Mouse (Mus musculus) gastrocnemius, postnatal 36 days (tissue): ENCODE data around the gene Smarca4. TPM values are rescaled to one million over a fixed set of nuclear protein-coding genes. Genes with fewer than 3 reads are reported as not detected.
A peak's percentile ranks its signal among the peaks of the same experiment; 100 is the strongest.

Source experiments
- DNase-seq, 2 experiments: peaks; one replicate each; pipeline ENCODE4 v3.0.0; 2022
- intact Hi-C: fragments of 180-260 bp; cut with DNase I; formaldehyde crosslinking; loops from one replicate; pipeline ENCODE4 v1.15.1; 2025
- total RNA-seq, 2 experiments: library from RNA; stranded (reverse); gene quantifications; 2 replicates each; pipeline ENCODE4 v1.2.3; 2021

Gene Smarca4
- total RNA-seq, 2 experiments from 2014 or later, result 38.6 to 40.3 TPM

- intact Hi-C loops, result loop anchor here (2.0 to 5.0 kb wide), 3 partner anchors 31 to 272 kb away; no protein-coding TSS in a partner anchor
- no peak for DNase-seq
These were observed 15.8 kb upstream of the Smarca4 start for GRCm38 (mm10) chr9:21600186-21600585.

DNA sequence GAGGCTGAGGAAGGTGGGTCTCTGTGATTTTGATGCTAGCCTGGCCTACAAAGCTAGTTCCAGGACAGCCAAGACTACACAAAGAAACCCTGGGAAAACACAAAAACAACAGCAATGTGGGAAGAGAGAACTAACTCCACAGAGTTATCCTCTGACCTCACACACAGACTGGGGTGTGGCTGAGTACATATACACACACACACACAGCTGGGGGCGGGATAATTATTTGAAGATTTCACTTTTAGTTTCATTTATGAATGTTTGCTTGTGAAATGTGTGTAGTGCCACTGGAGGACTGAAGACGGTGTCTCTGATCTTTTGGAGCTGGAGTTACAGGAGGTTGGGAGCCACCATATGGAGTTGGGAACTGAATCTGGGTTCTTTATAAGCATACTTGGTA lies 14.9 kb upstream of the Smarca4 start:
- intact Hi-C loops, result loop anchor here (2.0 to 5.0 kb wide), 3 partner anchors 30 to 271 kb away; no protein-coding TSS in a partner anchor

DNA sequence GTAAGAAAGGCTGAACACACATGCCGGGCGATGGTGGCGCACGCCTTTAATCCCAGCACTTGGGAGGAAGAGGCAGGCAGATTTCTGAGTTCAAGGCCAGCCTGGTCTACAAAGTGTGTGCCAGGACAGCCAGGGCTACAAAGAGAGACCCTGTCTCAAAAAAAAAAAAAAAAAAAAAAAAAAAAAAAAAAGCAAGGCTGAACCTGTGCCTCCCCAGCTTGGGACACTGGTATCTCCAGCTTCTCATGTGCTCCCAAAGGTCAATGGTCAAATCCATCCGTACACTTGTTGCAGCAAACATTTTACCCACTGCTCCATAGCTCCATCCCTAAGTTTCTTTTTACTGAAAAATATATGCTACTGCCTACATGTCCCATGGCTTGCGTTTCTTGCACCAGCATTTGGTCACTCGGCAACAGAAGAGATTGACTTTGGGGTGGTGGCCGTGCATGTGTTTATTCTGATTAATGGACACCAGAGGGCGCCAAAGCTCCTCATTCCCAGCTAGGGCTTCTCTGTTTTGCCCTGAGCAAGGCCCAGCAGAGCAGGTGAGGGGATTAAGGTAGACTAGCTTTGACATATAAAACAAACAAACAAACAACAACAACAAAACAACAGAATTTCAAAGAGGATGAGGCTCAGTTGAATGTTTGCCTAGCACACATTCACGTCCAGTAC lies 14.1 kb upstream of the Smarca4 start:
- intact Hi-C loops, result loop anchor here (2.0 to 5.0 kb wide), 3 partner anchors 29 to 270 kb away; no protein-coding TSS in a partner anchor
- peak in 1 of 2 experiments; percentile 47 for DNase-seq

More for the DNA sequence above, 14.9 kb upstream of the Smarca4 start:
- no peak for DNase-seq

GRCm38 (mm10) chr9:21604119-21604518 lies 11.8 kb upstream of the Smarca4 start:
- no peak for DNase-seq
- intact Hi-C loops, result loop anchor here (5.0 kb wide), 2 partner anchors 198 to 268 kb away; no protein-coding TSS in a partner anchor

DNA sequence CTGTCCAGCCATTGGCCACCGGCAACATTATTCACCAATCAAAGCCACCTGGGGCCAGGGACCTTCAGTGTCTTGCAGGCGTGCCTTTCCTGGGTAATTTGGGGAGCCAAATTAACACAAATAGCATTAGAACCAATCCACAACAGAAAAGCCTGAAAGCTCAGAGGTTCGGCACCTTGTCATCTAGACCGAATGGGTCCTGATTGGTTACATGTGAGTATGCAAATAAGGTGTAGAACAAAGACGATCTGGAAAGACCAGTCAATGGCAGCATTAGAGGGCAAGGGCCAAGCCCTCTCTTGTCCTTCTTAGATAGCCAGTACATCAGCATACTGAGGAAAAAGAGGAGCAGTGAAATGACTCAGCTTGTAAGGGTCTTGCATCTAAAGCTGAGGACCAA lies 10.1 kb upstream of the Smarca4 start:
- no peak for DNase-seq
- intact Hi-C loops, result no loop called here

DNA sequence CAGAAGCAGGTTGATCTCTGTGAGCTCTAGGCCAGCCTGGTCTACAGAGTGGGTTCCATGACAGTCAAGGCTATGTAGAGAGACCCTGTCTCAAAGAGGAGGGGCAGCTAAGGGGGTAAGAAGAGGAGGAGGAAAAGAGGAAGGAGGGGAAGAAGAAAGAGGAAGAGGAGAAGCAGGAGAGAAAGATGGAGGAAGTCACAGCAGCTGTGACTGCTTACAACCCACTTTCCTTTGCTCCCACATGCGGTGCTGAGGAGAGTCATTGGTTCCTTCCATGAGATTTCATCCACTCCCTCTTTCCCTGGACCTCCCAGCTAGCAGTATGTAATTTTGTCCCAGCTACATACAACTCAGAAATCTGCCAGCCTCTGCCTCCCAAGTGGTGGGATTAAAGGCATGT lies 9.3 kb upstream of the Smarca4 start:
- intact Hi-C loops, result no loop called here
- no peak for DNase-seq

- no peak for DNase-seq
- intact Hi-C loops, result no loop called here
These were observed 6.1 kb upstream of the Smarca4 start for GRCm38 (mm10) chr9:21609861-21610260.

GRCm38 (mm10) chr9:21614864-21615616 lies 929 bp upstream of the Smarca4 start:
- intact Hi-C loops, result no loop called here
- DNase-seq, result no peak

- DNase-seq, result peak; percentile 86 to 87
- intact Hi-C loops, result no loop called here
These were observed 338 bp downstream of the Smarca4 start for GRCm38 (mm10) chr9:21616232-21616781.

DNA sequence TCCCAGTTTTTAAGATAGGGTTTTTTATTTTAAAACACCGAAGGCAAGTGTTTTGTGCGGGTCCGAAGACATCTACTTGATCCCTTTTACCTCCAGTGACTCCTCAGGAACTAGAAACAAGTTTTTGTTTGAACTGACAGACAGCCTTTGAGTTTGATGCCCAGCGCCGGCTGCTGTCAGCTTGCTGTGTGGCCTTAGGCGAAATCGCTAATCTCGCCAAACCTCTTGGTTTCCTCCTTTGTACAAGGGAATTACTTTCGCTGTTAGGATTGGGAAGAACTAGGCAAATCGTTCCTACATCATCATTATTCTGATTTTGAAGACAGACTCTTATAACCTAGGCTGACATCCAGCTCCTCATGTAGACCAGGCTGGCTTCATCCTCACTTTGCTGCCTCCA lies 1.1 kb downstream of the Smarca4 start:
- intact Hi-C loops, result no loop called here
- no peak for DNase-seq

- DNase-seq, result no peak
- intact Hi-C loops, result no loop called here
These were observed 4.3 kb downstream of the Smarca4 start for GRCm38 (mm10) chr9:21620229-21620628.

- intact Hi-C loops, result no loop called here
- DNase-seq, result no peak
These were observed 6.7 kb downstream of the Smarca4 start for GRCm38 (mm10) chr9:21622676-21623075.

DNA sequence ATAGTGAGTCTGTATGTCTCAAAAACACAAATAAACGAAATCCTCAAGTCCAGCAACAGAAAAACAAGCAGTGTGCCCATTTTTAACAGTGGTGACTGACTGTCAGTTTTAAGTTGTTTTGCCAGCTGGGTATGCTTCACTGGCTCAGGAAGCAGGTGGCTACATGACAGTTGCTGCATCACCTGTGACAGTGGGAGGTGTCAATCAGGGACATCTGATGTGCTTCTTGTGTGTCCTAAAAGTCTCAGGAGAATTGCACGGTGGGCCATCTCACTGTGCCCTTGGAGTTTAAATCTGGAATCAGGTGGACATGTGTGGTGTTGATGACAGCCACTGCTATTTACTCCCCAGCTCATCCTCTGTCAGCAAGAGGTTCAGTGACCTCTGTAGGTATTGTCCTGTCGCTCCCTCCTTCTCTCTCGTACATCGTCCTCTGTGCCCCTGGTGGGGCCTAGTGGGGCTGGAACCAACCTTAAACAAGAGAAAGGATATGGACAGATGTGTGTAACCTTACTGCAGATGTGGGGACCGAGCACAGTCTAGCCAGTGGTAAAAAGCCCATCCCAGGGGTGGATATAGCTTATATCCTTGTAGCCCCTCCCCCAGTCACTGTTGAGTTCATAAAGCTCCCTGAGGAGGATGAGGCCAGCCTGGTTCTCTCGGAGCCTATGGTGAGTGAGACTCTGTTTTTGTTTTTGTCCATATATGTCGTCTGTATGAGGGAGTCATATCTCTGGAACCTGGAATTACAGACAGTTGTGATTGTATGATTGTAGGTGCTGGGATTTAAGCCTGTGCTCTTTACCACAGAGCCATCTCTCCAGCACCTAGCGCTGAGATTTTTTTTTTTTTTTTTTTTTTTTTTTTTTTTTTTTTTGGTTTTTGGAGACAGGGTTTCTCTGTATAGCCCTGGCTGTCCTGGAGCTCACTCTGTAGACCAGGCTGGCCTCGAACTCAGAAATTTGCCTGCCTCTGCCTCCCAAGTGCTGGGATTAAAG lies 9.7 kb downstream of the Smarca4 start:
- DNase-seq, result no peak
- intact Hi-C loops, result no loop called here

DNA sequence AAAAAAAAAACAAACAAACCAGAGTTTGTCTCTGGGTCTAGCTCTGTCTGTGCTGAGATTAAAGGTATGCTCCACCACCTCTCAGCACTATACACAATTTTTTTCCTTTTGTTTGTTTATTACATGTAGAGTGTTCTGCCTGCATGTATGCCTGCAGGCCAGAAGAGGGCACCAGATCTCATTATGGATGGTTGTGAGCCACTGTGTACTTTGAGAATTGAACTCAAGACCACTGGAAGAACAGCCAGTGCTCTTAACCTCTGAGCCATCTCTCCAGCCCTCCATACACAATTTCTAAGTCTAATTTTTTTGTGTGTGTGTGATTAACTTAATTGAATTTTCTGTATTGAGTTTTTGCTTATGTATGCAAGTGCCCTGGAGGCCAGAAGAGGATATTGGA lies 10.6 kb downstream of the Smarca4 start:
- intact Hi-C loops, result no loop called here
- DNase-seq, result no peak

GRCm38 (mm10) chr9:21627145-21627795 lies 11.3 kb downstream of the Smarca4 start:
- intact Hi-C loops, result no loop called here
- no peak for DNase-seq

- no peak for DNase-seq
- intact Hi-C loops, result loop anchor here (2.0 kb wide), 1 partner anchor 30 kb away; no protein-coding TSS in a partner anchor
These were observed 14.7 kb downstream of the Smarca4 start for GRCm38 (mm10) chr9:21630673-21631072.

- intact Hi-C loops, result no loop called here
- DNase-seq, result no peak
These were observed 17.1 kb downstream of the Smarca4 start for GRCm38 (mm10) chr9:21633106-21633505.

- intact Hi-C loops, result no loop called here
- no peak for DNase-seq
These were observed 19.7 kb downstream of the Smarca4 start for GRCm38 (mm10) chr9:21635639-21636038.

GRCm38 (mm10) chr9:21639031-21639430 lies 23.1 kb downstream of the Smarca4 start:
- intact Hi-C loops, result no loop called here
- no peak for DNase-seq

DNA sequence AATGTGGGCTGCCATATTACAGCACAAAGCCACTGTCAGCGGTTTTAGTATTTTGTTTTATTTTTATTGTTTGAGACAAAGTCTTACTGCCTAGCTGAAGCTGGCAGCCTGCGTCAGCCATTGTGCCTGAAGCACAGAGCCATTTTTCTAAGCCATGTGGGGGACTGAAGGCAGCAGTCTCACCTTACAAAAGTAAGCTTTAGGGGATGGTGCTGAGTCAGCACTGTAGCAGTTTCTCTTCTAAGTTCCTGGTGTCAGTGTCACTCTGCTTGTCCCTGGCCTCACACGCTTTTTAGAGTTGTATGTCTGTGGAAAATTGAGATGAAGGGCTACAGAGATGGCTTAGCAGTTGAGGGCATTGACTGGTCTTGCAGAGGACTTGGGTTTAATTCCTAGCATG lies 30.4 kb downstream of the Smarca4 start:
- DNase-seq, result no peak

More for the DNA sequence above, 30.4 kb downstream of the Smarca4 start:
- intact Hi-C loops, result no loop called here
